Mouse (Mus musculus) stomach, embryonic 16.5 days (tissue): ENCODE results near the gene Arid2. TPM values are rescaled to one million over a fixed set of nuclear protein-coding genes. Genes with fewer than 3 reads are reported as not detected.
"Not testable (repeated sequence)": the region's sequence is repeated elsewhere in the genome, so short reads cannot be mapped to it uniquely, and the experiment has no call there.

Source experiments
- ATAC-seq: fragments of 200-750 bp; cut with Nextera tagmentation; 2 replicates; pipeline ENCODE4 v1.8.0; 2017; ENCODE audit warnings: moderate number of reproducible peaks, moderate TSS enrichment; ENCODE audit not compliant: insufficient read depth, low FRiP score
- H3K27ac ChIP-seq: fragments of 300-500 bp; sonication (generic); 2 replicates; pipeline ENCODE4 v1.5.1; 2014; ENCODE audit warnings: low read length
- H3K27me3 ChIP-seq: fragments of 300-500 bp; sonication (generic); 2 replicates; pipeline ENCODE4 v1.6.1; 2014; ENCODE audit warnings: low read length, control low read depth, mixed read lengths; ENCODE audit not compliant: control insufficient read depth, insufficient read depth
- H3K36me3 ChIP-seq: fragments of 300-500 bp; sonication (generic); 2 replicates; pipeline ENCODE4 v1.6.1; 2014; ENCODE audit warnings: low read length; ENCODE audit not compliant: control insufficient read depth, insufficient read depth
- H3K4me1 ChIP-seq: fragments of 300-500 bp; sonication (generic); 2 replicates; pipeline ENCODE4 v1.6.1; 2014; ENCODE audit warnings: low read length, control low read depth, mixed read lengths; ENCODE audit not compliant: control insufficient read depth, insufficient read depth
- H3K4me2 ChIP-seq: fragments of 300-500 bp; sonication (generic); 2 replicates; pipeline ENCODE4 v1.6.1; 2014; ENCODE audit warnings: low read depth, low read length, mixed read lengths
- H3K4me3 ChIP-seq: fragments of 300-500 bp; sonication (generic); replicated peaks from 2 replicates; pipeline ENCODE4 v1.5.1; 2014; ENCODE audit warnings: mild to moderate bottlenecking, low read length
- H3K9ac ChIP-seq: fragments of 300-500 bp; sonication (generic); 2 replicates; pipeline ENCODE4 v1.6.1; 2014; ENCODE audit warnings: low read length
- H3K9me3 ChIP-seq: fragments of 300-500 bp; sonication (generic); replicated peaks from 2 replicates; pipeline ENCODE4 v1.6.1; 2016; ENCODE audit warnings: low read length, control low read depth; ENCODE audit not compliant: control insufficient read depth
- WGBS: fragments of 180-500 bp; shearing (Covaris S2); extraction: QIAGEN DNeasy Blood & Tissue Kit; methylation state at CpG from one replicate; pipeline ENCODE4 v1.1.7; 2014; 5-methylcytosine and 5-hydroxymethylcytosine counted together
- polyA plus RNA-seq: library from polyadenylated mRNA; unstranded; fragments of >200 nt; fragmentation: Nextera tagmentation; extraction: Ambion mirVana; gene quantifications from 2 replicates; pipeline ENCODE4 v1.2.1, GENCODE M21; 2015

Arid2 gene
- polyA plus RNA-seq, 1 experiment from 2014 or later: 19.7 TPM

- 77% methylated on average over 4 of the region's 4 CpGs for WGBS
- no peak overlapping the region for H3K27ac ChIP-seq
- H3K4me3 ChIP-seq: no peak overlapping the region
- no peak for ATAC-seq
- H3K36me3 ChIP-seq: peaks cover 14% of the 10 kb centered on the region; the same call in 1 of the 2 replicates
- no peak overlapping the region for H3K4me2 ChIP-seq
- no peaks in the 10 kb centered on the region for H3K27me3 ChIP-seq
- no peaks in the 10 kb centered on the region for H3K4me1 ChIP-seq
- no peak overlapping the region for H3K9ac ChIP-seq
- H3K9me3 ChIP-seq: no peaks in the 10 kb centered on the region
Measured at GRCm38 (mm10) chr15:96406253-96406652, 118.9 kb downstream of the Arid2 start.

GRCm38 (mm10) chr15:96407151-96407550 lies 119.8 kb downstream of the Arid2 start:
- Histone ChIP-seq H3K27ac (no peak overlapping the region), H3K4me3 (no peak overlapping the region), H3K36me3 (peaks cover 14% of the 10 kb centered on the region; the same call in 1 of the 2 replicates), H3K9me3 (no peaks in the 10 kb centered on the region), H3K9ac (no peak overlapping the region), H3K27me3 (no peaks in the 10 kb centered on the region), H3K4me1 (no peaks in the 10 kb centered on the region), H3K4me2 (no peak overlapping the region)
- no peak for ATAC-seq
- 59% methylated on average over 2 of the region's 2 CpGs for WGBS

GRCm38 (mm10) chr15:96408717-96409121 lies 121.4 kb downstream of the Arid2 start:
- 90% methylated on average over 6 of the region's 6 CpGs for WGBS

GRCm38 (mm10) chr15:96418161-96418560 lies 130.8 kb downstream of the Arid2 start:
- no peak overlapping the region for H3K4me2 ChIP-seq
- WGBS: 94% methylated on average over 12 of the region's 12 CpGs
- H3K27me3 ChIP-seq: no peaks in the 10 kb centered on the region
- no peaks in the 10 kb centered on the region for H3K9me3 ChIP-seq
- H3K27ac ChIP-seq: no peak overlapping the region
- no peaks in the 10 kb centered on the region for H3K4me1 ChIP-seq
- peaks cover 25% of the 10 kb centered on the region for H3K36me3 ChIP-seq
- no peak overlapping the region for H3K9ac ChIP-seq
- H3K4me3 ChIP-seq: no peak overlapping the region
- no peak for ATAC-seq

More at GRCm38 (mm10) chr15:96408717-96409121, 121.4 kb downstream of the Arid2 start:
- Histone ChIP-seq H3K4me1 (no peaks in the 10 kb centered on the region), H3K36me3 (peaks cover 16% of the 10 kb centered on the region), H3K27me3 (no peaks in the 10 kb centered on the region), H3K9ac (no peak overlapping the region), H3K4me2 (no peak overlapping the region), H3K4me3 (no peak overlapping the region), H3K9me3 (no peaks in the 10 kb centered on the region), H3K27ac (no peak overlapping the region)
- ATAC-seq: no peak

- no peak overlapping the region for H3K27ac ChIP-seq
- WGBS: 93% methylated on average over 8 of the region's 8 CpGs
- H3K9me3 ChIP-seq: no peaks in the 10 kb centered on the region
- H3K9ac ChIP-seq: no peak overlapping the region
- no peak overlapping the region for H3K4me3 ChIP-seq
- no peaks in the 10 kb centered on the region for H3K4me1 ChIP-seq
- no peaks in the 10 kb centered on the region for H3K27me3 ChIP-seq
- peaks cover 15% of the 10 kb centered on the region for H3K36me3 ChIP-seq
- no peak overlapping the region for H3K4me2 ChIP-seq
- no peak for ATAC-seq
Measured at GRCm38 (mm10) chr15:96419920-96420319, 132.6 kb downstream of the Arid2 start.

GRCm38 (mm10) chr15:96434202-96434601 lies 146.9 kb downstream of the Arid2 start:
- Histone ChIP-seq H3K4me2 (no peak overlapping the region), H3K27me3 (no peaks in the 10 kb centered on the region), H3K36me3 (peaks cover 16% of the 10 kb centered on the region), H3K27ac (no peak overlapping the region), H3K4me3 (no peak overlapping the region), H3K4me1 (no peaks in the 10 kb centered on the region), H3K9ac (no peak overlapping the region), H3K9me3 (peaks cover 4% of the 10 kb centered on the region; the same call in 1 of the 2 replicates)
- WGBS: 96% methylated on average over 1 of the region's 1 CpGs
- no peak for ATAC-seq

DNA sequence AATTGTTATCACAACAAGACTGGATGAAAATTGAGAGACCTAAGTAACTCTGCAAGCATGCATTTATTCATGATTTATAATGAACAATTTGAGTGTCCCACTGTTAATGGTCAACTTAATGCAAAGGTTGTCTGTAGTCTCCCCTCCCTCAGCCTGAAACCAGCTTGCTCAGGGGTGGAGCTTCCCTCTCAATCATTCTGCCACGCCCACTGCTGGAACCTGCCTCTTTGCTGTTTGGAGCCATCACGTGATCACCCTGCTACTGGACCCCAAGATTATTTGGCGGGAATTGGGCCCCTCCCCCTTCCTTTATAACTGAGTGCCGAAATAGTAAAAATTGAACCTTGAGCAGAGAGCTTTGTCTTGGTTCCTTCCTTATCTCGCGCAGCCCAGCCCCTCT lies 154.2 kb downstream of the Arid2 start:
- H3K4me3 ChIP-seq, H3K36me3 ChIP-seq, H3K27me3 ChIP-seq, H3K4me1 ChIP-seq, ATAC-seq, H3K9me3 ChIP-seq, H3K4me2 ChIP-seq, H3K9ac ChIP-seq, H3K27ac ChIP-seq: not testable (repeated sequence)
- 72% methylated on average over 5 of the region's 6 CpGs for WGBS

DNA sequence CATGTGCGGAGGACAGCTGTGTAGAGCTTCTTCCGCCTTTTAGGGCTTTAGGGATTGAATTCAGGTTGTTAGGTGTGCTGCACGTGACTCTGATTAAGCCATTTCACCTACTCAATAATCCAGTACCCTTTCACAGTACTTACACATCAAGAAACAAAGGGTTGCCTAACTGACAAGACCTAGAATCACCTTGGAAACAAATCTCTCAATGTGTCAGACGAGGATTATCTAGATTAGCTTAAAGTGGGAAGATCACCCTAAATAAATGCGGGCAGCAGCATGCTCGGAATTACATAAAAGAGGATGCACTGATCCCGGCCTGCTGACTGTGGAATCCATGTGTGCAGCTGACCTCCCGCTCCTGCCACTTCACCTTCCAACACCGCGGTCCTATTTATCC lies 159.5 kb downstream of the Arid2 start:
- no peaks in the 10 kb centered on the region for H3K9me3 ChIP-seq
- no peak overlapping the region for H3K9ac ChIP-seq
- no peak overlapping the region for H3K27ac ChIP-seq
- no peak overlapping the region for H3K4me2 ChIP-seq
- H3K27me3 ChIP-seq: no peaks in the 10 kb centered on the region
- no peak for ATAC-seq
- 73% methylated on average over 10 of the region's 10 CpGs for WGBS
- H3K36me3 ChIP-seq: peaks cover 13% of the 10 kb centered on the region
- no peaks in the 10 kb centered on the region for H3K4me1 ChIP-seq
- no peak overlapping the region for H3K4me3 ChIP-seq

- no peak overlapping the region for H3K4me3 ChIP-seq
- H3K36me3 ChIP-seq: peaks cover 7% of the 10 kb centered on the region
- no peak overlapping the region for H3K4me2 ChIP-seq
- H3K27ac ChIP-seq: no peak overlapping the region
- WGBS: 87% methylated on average over 7 of the region's 7 CpGs
- no peaks in the 10 kb centered on the region for H3K27me3 ChIP-seq
- H3K4me1 ChIP-seq: no peaks in the 10 kb centered on the region
- ATAC-seq: no peak
- H3K9me3 ChIP-seq: no peaks in the 10 kb centered on the region
- no peak overlapping the region for H3K9ac ChIP-seq
Measured at GRCm38 (mm10) chr15:96448656-96449299, 161.5 kb downstream of the Arid2 start.
